Mouse (Mus musculus) urinary bladder, adult 2 months (tissue): ENCODE data around the gene Stox1. TPM values are rescaled to one million over a fixed set of nuclear protein-coding genes. Genes with fewer than 3 reads are reported as not detected.

Source experiments
- DNase-seq: peaks from one replicate; pipeline ENCODE4 v3.0.0; 2022; ENCODE audit warnings: low spot score
- polyA plus RNA-seq: library from polyadenylated mRNA; depleted of rRNA; stranded (reverse); fragments of >200 nt; gene quantifications from 2 replicates; pipeline ENCODE4 v1.2.3, GENCODE M21; 2012; rRNA removed

Stox1 gene
- polyA plus RNA-seq, 1 experiment = 0.87 TPM

DNA sequence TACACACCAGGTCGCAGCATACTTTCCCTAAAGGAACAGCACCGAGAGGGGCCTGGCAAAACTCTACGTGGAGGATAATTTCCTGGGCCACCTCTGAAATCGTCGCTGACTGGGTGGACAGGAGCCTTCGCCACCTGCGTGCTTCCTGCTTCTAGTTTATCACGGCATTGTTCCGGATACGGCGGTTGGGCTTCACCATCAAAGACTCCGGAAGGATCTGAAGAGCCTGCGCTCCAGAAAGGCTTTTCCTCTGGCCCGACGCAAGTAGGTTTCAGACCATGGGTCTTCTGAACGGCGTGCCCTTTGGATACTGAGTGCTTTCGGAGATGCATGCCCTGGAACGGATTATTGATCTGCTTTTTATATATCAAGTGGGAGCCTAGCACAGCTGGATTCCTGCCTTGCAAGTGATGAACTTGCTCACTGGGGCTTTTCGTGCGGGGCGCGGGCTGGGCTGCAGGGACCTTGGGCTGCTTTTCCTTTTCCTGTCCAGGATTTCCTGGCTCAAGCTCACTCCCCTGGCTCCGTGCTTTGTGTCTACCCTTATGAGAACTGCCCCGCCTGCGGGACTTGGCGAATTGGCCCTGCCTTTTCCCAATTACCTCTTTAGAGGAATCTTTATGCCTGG, 60.9 kb downstream of the Stox1 start:
- DNase-seq = no peak

DNA sequence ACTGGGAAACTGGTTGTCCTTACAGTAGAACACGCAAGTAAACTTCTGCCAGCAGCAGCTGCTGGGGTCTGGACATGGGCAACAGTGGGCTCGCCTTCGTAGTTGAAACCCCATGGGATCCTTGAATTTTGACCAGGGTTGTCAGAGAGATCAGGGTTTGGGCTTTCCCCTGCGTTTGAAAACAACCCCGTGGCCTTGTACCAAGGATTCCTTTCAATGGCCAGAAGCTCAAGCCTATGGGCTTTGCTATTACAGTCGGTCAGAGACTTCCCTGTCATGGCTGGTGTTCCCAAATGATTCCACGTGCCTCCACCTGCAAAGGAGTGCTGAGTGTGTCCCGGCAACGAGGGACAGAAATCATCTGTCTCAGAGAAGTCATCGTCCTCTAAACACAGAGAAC, 61.8 kb downstream of the Stox1 start:
- DNase-seq = no peak

DNA sequence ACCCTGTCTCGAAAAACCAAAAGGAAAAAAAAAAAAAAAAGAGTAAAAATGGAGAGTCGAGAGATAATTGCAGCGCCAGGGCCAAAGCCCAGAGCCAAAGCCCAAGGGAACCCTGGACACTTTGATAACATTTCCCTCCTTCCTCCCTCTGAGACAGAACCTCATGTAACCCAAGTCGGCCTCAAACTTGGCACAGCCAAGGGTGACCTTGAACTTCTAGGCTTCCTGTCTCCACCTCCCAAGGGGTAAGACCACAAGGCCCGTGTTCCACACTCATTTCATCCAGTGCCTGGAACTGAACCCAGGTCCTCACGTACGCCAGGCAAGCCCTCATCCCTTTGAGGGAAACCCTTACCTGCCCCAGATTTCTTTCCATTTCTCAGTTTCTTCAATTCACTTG, 69.2 kb downstream of the Stox1 start:
- no peak for DNase-seq

DNA sequence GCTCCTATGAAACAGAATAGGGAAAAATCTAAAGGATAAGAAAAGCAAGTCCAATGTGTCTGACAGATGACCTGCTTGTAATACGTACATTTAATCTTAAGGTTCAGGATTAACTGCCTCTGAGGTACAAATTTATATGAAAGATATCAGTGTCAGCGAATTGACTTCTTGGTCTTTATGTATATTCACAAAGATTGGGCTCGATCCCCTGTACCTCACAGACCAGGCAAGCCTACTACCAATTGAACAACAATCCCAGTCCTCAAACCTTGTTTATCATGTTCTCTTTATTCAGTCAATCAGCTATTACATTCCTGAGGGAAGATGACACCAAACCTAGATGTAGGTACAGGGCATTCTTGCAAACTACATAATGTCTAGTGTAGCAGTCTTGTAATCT, 74.0 kb downstream of the Stox1 start:
- DNase-seq = no peak

DNA sequence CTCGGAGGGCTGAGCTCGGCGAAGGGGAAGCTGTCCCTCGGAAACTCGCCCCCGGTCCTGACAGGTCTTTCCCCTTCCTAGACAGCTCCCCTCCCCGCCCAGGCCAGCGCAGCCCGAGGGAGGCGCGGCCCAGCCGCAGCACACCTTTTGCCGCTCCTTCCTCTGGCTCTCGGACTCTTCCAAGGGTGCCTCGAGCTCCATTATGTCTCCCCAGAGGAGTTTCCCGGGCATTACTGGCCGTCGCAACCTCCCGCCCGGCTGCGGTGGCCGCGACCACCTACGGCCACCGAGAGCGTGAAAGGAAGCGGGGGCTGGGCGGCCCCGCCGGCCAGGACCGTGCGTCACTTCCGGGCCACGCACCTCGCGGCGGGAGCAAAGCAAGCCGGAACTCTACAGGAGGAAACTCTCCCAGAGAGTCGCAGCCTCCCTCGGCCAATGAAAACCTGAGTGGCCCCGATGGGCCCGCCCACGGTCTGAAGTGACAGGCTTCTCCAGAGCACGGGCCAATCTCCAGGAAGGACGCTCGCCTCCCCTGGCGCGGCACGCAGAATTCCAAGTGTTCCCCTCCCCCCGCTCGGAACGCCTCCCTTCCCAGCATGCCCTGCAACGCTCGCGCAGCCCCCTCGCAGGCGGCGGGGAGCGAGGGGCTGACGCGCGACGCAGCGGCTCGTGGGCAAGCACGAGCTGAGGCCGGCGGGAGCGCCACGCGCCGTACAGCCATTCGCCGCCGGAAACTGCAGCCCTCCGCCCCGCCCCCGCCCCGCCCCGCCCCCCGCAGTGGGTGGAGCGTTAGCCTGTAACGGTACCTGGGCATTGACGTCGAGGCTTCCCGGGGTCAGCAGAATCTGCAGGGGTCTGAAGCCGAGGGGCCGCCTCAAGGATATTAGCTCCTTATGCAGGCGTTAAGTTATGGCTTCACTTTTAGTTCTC, 74.8 kb downstream of the Stox1 start, which contains the start of gene Ddx50:
TSS of gene Ddx50 (minus strand) at position 338 of the 930 bp plus-strand sequence.
- DNase-seq = peak; percentile 93

DNA sequence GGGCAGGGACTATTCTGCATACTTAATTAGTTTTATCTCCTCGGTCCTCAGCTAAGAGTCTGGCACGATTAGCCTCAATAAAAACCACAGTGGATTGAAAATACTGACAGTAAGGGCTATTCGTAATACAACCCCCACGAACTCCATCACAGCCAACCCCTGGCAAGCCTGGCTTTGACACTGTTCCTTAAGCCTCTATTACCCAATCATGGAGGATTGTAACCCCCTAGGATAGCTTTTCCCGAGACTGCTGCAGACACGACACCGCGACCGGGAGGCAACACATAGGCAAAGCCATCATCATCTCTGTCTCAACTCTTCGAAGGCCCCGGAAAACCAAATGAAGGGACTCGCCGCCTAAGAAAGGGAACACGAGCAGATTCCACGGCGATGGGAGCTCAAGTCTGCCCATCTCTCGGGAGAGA, 75.6 kb downstream of the Stox1 start:
- DNase-seq = no peak

Other genes with a start within 250 kb of the Stox1 start
- gene Vps26a, start 239.3 kb downstream of the Stox1 start, polyA plus RNA-seq = 49.9 and 50.6 TPM in 2 replicates
- gene Srgn, start 198.7 kb downstream of the Stox1 start, polyA plus RNA-seq = 20.3 and 24.9 TPM in 2 replicates
- gene Kif1bp, start 147.7 kb downstream of the Stox1 start, polyA plus RNA-seq = 31.4 and 34.4 TPM in 2 replicates
- 33.3 and 37.3 TPM in 2 replicates for gene Ddx21, start 123.8 kb downstream of the Stox1 start, polyA plus RNA-seq
- gene Ddx50, start 74.9 kb downstream of the Stox1 start, polyA plus RNA-seq = 85.8 and 88.3 TPM in 2 replicates
- gene Ccar1, start 66.2 kb upstream of the Stox1 start, polyA plus RNA-seq = 28.5 and 33.3 TPM in 2 replicates
- 1.6 and 2.3 TPM in 2 replicates for gene Tet1, start 182.9 kb upstream of the Stox1 start, polyA plus RNA-seq
- 18.3 and 22.9 TPM in 2 replicates for gene Slc25a16, start 194.5 kb upstream of the Stox1 start, polyA plus RNA-seq
- 2.5 and 3.7 TPM in 2 replicates for gene Dna2, start 220.9 kb upstream of the Stox1 start, polyA plus RNA-seq